Mouse (Mus musculus) urinary bladder, adult 18-20 months (tissue): Measurements from ENCODE around the gene Actg1.

Experiments
- DNase-seq, 2 experiments: peaks; one replicate each; pipeline ENCODE4 v3.0.0; 2022; ENCODE audit warnings: low spot score in 2 of 2, mixed read lengths in 2 of 2

Actg1 gene

GRCm38 (mm10) chr11:120347791-120348683 lies at the start of gene Actg1:
TSS of gene Actg1 (minus strand) at chr11:120348542.
- peak; percentile 51 to 76 for DNase-seq

GRCm38 (mm10) chr11:120397602-120398001 lies 49.3 kb upstream of the Actg1 start:
- DNase-seq: no peak

GRCm38 (mm10) chr11:120395661-120396060 lies 47.3 kb upstream of the Actg1 start:
- no peak for DNase-seq

- no peak for DNase-seq
These were observed 40.2 kb upstream of the Actg1 start for GRCm38 (mm10) chr11:120388580-120388979.

GRCm38 (mm10) chr11:120387157-120387556 lies 38.8 kb upstream of the Actg1 start:
- DNase-seq: no peak

GRCm38 (mm10) chr11:120386632-120387031 lies 38.3 kb upstream of the Actg1 start:
- no peak for DNase-seq

- DNase-seq: no peak
These were observed 34.2 kb upstream of the Actg1 start for GRCm38 (mm10) chr11:120382509-120382908.

GRCm38 (mm10) chr11:120381157-120381556 lies 32.8 kb upstream of the Actg1 start:
- no peak for DNase-seq

- no peak for DNase-seq
These were observed 31.9 kb upstream of the Actg1 start for GRCm38 (mm10) chr11:120380271-120380670.

- DNase-seq: peak; percentile 83 to 87
These were observed 30.5 kb upstream of the Actg1 start, which contains the start of gene Faap100 for GRCm38 (mm10) chr11:120378611-120379540. TSS of gene Faap100 (minus strand) at chr11:120378764.

GRCm38 (mm10) chr11:120378031-120378610 lies 29.8 kb upstream of the Actg1 start:
- DNase-seq: peak; percentile 44 to 61

GRCm38 (mm10) chr11:120377337-120377736 lies 29.0 kb upstream of the Actg1 start:
- no peak for DNase-seq

GRCm38 (mm10) chr11:120376302-120377160 lies 28.2 kb upstream of the Actg1 start:
- DNase-seq: no peak

- no peak for DNase-seq
These were observed 27.0 kb upstream of the Actg1 start for GRCm38 (mm10) chr11:120375324-120375723.

- no peak for DNase-seq
These were observed 25.7 kb upstream of the Actg1 start for GRCm38 (mm10) chr11:120373820-120374586.

GRCm38 (mm10) chr11:120373025-120373424 lies 24.7 kb upstream of the Actg1 start:
- DNase-seq: no peak

GRCm38 (mm10) chr11:120369656-120370055 lies 21.3 kb upstream of the Actg1 start:
- peak; percentile 63 to 69 for DNase-seq

GRCm38 (mm10) chr11:120366443-120367027 lies 18.2 kb upstream of the Actg1 start:
- no peak for DNase-seq

GRCm38 (mm10) chr11:120362891-120363290 lies 14.5 kb upstream of the Actg1 start:
- no peak for DNase-seq

- DNase-seq: no peak
These were observed 13.0 kb upstream of the Actg1 start, which contains the start of gene Fscn2 for GRCm38 (mm10) chr11:120361295-120361694. TSS of gene Fscn2 (plus strand) at chr11:120361534.
